Mouse (Mus musculus) spleen, adult 2 months (tissue): ENCODE measurements around the gene Rab37. TPM values are rescaled to one million over a fixed set of nuclear protein-coding genes. Genes with fewer than 3 reads are reported as not detected.

Experiments
- DNase-seq, 2 experiments: peaks; one replicate each; pipeline versions ENCODE4 v3.0.0 to v3.0.0-alpha.2; 2012 to 2021; ENCODE audit warnings: low spot score in 2 of 2, low read depth in 1 of 2
- H3K27ac ChIP-seq: fragments of 200-500 bp; 2 replicates; pipeline ENCODE4 v1.5.1; 2012; ENCODE audit warnings: low read length, inconsistent platforms; ENCODE audit not compliant: insufficient read depth
- H3K27me3 ChIP-seq: fragments of 200-500 bp; 2 replicates; pipeline ENCODE4 v1.6.1; 2012; ENCODE audit warnings: mild to moderate bottlenecking, moderate library complexity, low read length, inconsistent platforms; ENCODE audit not compliant: control insufficient read depth, insufficient read depth
- H3K36me3 ChIP-seq: fragments of 200-500 bp; 2 replicates; pipeline ENCODE4 v1.6.1; 2012; ENCODE audit warnings: mild to moderate bottlenecking, low read length, inconsistent platforms; ENCODE audit not compliant: control insufficient read depth, insufficient read depth
- H3K4me1 ChIP-seq: fragments of 200-500 bp; 2 replicates; pipeline ENCODE4 v1.6.1; 2011; ENCODE audit warnings: inconsistent platforms; ENCODE audit not compliant: control insufficient read depth, insufficient read depth, insufficient read length
- H3K4me3 ChIP-seq: fragments of 200-500 bp; 2 replicates; pipeline ENCODE4 v1.5.1; 2011; ENCODE audit warnings: mild to moderate bottlenecking, inconsistent platforms; ENCODE audit not compliant: insufficient read depth, insufficient read length; ENCODE audit errors: extremely low read depth
- CTCF ChIP-seq: fragments of 200-500 bp; IDR thresholded peaks from 2 replicates; pipeline ENCODE4 v1.5.1; 2011; ENCODE audit warnings: mild to moderate bottlenecking, inconsistent platforms; ENCODE audit not compliant: insufficient read depth, insufficient read length, insufficient replicate concordance; ENCODE audit errors: extremely low read depth
- POLR2A ChIP-seq: fragments of 200-500 bp; IDR thresholded peaks from 2 replicates; pipeline ENCODE4 v1.6.1; 2011; ENCODE audit warnings: low read depth, low read length, inconsistent platforms
- WGBS: fragments of 180-500 bp; shearing (Covaris S2); methylation state at CpG from one replicate; pipeline ENCODE4 v1.1.7; 2018; 5-methylcytosine and 5-hydroxymethylcytosine counted together
- polyA plus RNA-seq: library from polyadenylated mRNA; depleted of rRNA; stranded (reverse); fragments of >200 nt; gene quantifications from 2 replicates; pipeline ENCODE4 v1.2.3, GENCODE M21; 2012

The Rab37 gene
- polyA plus RNA-seq, 1 experiment: 7.8 TPM

DNA sequence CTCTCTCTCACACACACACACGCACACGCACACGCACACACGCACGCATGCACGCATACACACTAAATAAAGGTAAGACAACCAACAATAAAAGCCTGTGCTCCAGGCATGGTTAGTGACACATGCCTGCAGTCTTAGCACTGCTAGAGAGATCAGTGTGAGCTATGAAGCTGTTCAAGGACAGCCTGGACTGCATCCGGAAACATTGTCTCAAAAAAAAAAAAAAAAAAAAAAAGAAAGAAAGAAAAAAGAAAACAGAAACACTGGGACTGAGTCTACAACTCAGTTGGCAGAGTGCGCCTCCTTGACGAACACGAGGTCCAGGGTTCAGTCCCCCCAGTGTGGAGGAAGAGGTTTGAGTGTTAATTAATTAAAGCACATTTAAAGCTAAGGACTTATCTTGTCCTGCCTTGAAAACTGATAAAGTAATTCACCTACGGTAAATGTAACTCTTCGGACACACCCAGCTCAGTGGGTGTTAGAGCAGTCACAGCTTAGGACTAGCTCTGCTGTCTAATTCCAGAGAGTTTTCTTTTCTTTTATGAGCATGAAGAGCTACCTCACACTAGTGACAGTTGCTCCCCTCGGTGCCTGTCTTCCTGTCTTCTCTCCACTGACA is 38.4 kb downstream of the Rab37 start:
- H3K27me3 ChIP-seq: no peaks in the 10 kb centered on the region
- H3K36me3 ChIP-seq: no peaks in the 10 kb centered on the region
- TF ChIP-seq POLR2A: no peak
- no peak for TF ChIP-seq CTCF
- H3K27ac ChIP-seq: no peak overlapping the region
- H3K4me1 ChIP-seq: peaks cover 6% of the 10 kb centered on the region; the same call in 1 of the 2 replicates
- DNase-seq: no peak
- WGBS: 87% methylated on average over 13 of the region's 13 CpGs
- no peak overlapping the region for H3K4me3 ChIP-seq

DNA sequence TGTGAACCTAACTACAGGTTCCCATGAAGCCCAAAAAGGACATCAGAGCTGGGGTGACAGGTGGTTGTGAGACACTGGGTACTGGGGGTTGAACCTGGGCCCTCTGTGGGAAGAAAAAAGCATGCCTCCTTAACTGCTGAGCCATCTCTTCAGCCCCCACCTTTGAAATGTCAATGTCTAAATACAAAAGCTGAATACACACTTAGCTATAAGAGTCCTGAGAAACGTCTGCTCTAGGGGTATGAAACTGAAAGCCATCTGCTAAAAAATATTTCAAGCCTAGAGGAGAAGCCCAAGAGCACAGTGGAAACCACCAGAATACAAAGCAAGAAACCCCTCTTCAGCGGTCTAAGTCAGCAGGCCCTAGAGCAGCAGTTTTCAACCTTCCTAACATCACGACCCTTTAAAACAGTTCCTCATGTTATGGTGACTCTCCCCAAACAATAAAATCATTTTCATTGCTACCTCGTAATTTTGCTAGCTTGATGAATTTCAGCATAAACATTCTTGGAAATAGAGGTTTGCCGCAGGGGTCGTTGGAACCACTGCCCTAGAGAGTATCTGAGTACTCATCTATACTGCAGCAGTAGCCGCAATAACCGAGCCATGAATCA is 40.6 kb downstream of the Rab37 start:
- H3K27ac ChIP-seq: no peak overlapping the region
- no peak for DNase-seq
- H3K4me3 ChIP-seq: no peak overlapping the region
- TF ChIP-seq CTCF (no peak), POLR2A (no peak)
- H3K4me1 ChIP-seq: peaks cover 6% of the 10 kb centered on the region; the same call in 1 of the 2 replicates
- H3K27me3 ChIP-seq: no peaks in the 10 kb centered on the region
- 63% methylated on average over 8 of the region's 8 CpGs for WGBS
- H3K36me3 ChIP-seq: no peaks in the 10 kb centered on the region

DNA sequence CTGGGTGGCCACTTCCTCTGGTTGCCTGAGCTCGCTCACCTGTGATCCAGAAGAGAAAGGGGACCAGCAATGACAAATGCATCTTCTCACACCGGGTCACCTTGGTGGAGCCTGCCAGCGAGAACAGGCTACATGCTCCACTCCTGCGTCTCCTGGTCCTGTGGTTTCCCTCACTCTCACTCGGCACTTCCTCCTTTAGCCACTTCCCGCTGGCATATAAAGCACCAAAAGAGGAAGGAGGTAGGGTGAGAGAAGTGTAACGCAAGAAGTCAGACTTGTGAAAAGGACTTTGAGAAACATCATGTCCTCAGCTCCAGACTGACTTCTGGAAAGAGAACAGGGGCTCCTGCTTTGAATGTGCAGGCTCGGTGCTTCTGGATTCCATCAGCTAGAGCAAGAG is 42.6 kb downstream of the Rab37 start, which contains the start of gene Cd300lf:
TSS of gene Cd300lf (minus strand) at position 193 of the 400 bp plus-strand sequence.
- WGBS: 4% methylated on average over 8 of the region's 8 CpGs
- no peaks in the 10 kb centered on the region for H3K36me3 ChIP-seq
- peak within 1 kb of the TSS; percentile 70 for H3K27ac ChIP-seq
- H3K4me3 ChIP-seq: peak within 1 kb of the TSS; percentile 46
- peaks cover 6% of the 10 kb centered on the region; the same call in 1 of the 2 replicates for H3K4me1 ChIP-seq
- TF ChIP-seq POLR2A (no peak), CTCF (no peak)
- peak; percentile 28 to 51 for DNase-seq
- H3K27me3 ChIP-seq: no peaks in the 10 kb centered on the region

DNA sequence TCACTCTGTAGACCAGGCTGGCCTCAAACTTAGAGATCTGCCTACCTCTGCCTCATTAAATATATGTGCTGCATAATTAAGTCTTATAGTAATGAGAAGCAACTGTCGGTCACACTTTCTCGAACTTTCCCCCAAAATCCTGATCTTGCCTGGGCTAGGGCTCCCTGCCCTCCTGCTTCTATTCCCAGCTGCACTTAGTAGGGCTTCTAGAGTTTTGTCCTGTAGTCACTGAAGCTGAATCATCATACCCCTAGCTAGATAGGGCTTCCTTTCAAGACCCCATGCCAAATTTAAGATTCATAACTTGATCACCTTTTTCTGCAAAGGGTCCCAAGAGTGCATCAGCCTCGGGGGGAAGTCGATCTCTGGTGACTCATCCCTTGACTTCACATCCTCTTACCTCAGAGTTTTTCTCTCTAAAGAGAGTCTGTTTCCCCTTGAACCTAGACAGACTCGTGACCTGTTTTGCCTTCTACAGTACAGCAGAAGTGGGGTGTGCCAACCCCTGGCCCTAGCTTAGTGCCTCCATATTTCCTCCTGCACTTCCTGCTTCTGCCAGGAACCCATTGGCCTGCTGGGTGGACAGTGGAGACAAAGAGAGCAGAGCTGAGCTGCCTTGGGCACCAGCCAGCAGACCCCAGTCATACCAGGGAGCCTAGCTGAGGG is 47.5 kb downstream of the Rab37 start:
- Histone ChIP-seq H3K27ac (peak overlapping the region; percentile 57), H3K4me3 (no peak overlapping the region), H3K36me3 (no peaks in the 10 kb centered on the region), H3K27me3 (no peaks in the 10 kb centered on the region), H3K4me1 (peaks cover 12% of the 10 kb centered on the region; the same call in 1 of the 2 replicates)
- whole genome bisulfite sequencing: 40% methylated on average over 5 of the region's 5 CpGs
- peak in 1 of 2 experiments; percentile 42 for DNase-seq
- TF ChIP-seq CTCF: no peak
- TF ChIP-seq POLR2A: no peak

DNA sequence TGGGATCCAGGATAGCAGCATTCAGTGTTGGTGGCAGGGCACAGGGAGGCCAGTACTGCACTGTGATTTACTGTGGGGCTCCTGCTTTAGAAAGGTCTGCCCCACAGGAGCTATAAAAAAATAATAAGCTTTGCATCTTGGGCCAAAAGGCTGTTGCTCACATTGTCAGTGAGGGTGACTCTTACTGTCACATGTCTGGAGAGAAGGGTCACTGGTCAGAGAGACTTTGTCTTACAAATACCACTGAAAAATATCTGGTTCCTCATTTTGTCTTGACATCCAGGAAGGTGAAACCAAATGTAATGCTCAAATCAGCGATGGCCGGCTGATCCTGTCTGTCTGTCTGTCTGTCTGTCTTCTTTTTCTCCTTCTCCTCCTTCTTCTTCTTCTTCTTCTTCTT is 50.7 kb downstream of the Rab37 start:
- 7% methylated on average over 2 of the region's 2 CpGs for WGBS
- Histone ChIP-seq H3K27me3 (no peaks in the 10 kb centered on the region), H3K36me3 (no peaks in the 10 kb centered on the region), H3K27ac (peak overlapping the region; percentile 52; the same call in 1 of the 2 replicates), H3K4me1 (peaks cover 8% of the 10 kb centered on the region; the same call in 1 of the 2 replicates), H3K4me3 (no peak overlapping the region)
- TF ChIP-seq CTCF (no peak), POLR2A (no peak)
- DNase-seq: no peak

DNA sequence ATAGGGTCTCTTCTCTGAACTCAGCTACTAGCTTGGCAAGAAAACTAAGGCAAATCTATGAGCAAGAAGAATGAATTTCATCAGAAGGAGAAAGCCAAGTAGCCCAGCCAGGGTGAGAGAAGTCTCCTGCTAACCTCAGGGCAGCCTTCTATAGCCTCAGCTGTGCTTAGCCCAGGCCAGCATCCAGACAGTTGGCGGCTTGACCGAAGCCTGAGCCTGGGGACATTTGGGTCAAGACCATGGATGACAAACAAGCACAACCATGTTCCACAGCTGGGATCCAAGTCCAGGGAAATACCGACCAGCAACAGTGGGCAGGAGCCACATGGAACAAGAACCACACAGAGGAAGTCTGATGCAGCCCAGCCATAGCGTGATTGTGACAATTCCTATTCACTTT is 56.6 kb downstream of the Rab37 start:
- DNase-seq: no peak
- no peak for TF ChIP-seq POLR2A
- TF ChIP-seq CTCF: no peak
- WGBS: 91% methylated on average over 4 of the region's 4 CpGs

More for the DNA sequence above, 56.6 kb downstream of the Rab37 start:
- H3K27ac ChIP-seq: no peak overlapping the region
- no peaks in the 10 kb centered on the region for H3K27me3 ChIP-seq
- no peak overlapping the region for H3K4me3 ChIP-seq
- H3K4me1 ChIP-seq: peaks cover 22% of the 10 kb centered on the region; the same call in 1 of the 2 replicates
- no peaks in the 10 kb centered on the region for H3K36me3 ChIP-seq
